Mouse (Mus musculus): Measurements from ENCODE around the gene Klhl30. TPM values are rescaled to one million over a fixed set of nuclear protein-coding genes. Genes with fewer than 3 reads are reported as not detected.

The Klhl30 gene
- polyA plus RNA-seq, 1 experiment from 2014 or later = 1.7 TPM

DNA sequence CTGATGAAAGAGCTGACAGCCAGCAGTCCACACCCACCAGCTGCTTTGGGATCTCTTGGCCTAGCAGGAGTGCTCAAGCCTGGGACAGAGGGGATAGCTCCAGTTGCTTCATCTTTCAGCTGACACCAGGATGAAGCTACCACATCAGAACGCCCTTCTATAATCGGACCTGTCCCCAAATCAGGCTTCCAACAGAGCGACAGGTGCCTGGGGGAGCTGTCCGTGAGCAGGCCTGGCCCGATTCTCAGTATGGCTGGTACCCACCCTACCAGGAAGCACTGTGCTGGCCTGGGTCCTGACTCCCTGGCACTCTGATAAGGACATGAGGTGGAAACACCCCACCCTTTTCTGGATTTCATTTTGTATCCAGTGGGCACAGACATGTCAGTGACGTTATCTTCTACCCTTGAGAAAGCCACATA lies 22.6 kb downstream of the Klhl30 start:
- Histone ChIP-seq H3K4me1 (replicated peaks; ENCODE audit: control insufficient read depth, insufficient read depth, low read length) (no peaks in the 10 kb centered on the region), H3K27ac (ENCODE audit: low read length) (no peak overlapping the region), H3K27me3 (ENCODE audit: control insufficient read depth, insufficient read depth, low read depth, low read length) (no peaks in the 10 kb centered on the region), H3K9ac (ENCODE audit: low read length) (no peak overlapping the region), H3K4me3 (ENCODE audit: low read length) (no peak overlapping the region), H3K36me3 (ENCODE audit: control insufficient read depth, insufficient read depth, low read length) (peaks cover 61% of the 10 kb centered on the region), H3K4me2 (ENCODE audit: low read depth, low read length) (no peak overlapping the region), H3K9me3 (ENCODE audit: control insufficient read depth, low read length) (no peaks in the 10 kb centered on the region)
- no peak for ATAC-seq (ENCODE audit: low read depth)
- 92% methylated on average over 6 of the region's 6 CpGs for WGBS

- peak; percentile 64; the same call in 1 of the 2 replicates for ATAC-seq (ENCODE audit: low read depth)
- Histone ChIP-seq H3K9me3 (ENCODE audit: control insufficient read depth, low read length) (no peaks in the 10 kb centered on the region), H3K4me3 (ENCODE audit: low read length) (no peak overlapping the region), H3K36me3 (ENCODE audit: control insufficient read depth, insufficient read depth, low read length) (peaks cover 73% of the 10 kb centered on the region), H3K4me2 (ENCODE audit: low read depth, low read length) (no peak overlapping the region), H3K9ac (ENCODE audit: low read length) (no peak overlapping the region), H3K27ac (ENCODE audit: low read length) (no peak overlapping the region), H3K27me3 (ENCODE audit: control insufficient read depth, insufficient read depth, low read depth, low read length) (no peaks in the 10 kb centered on the region), H3K4me1 (replicated peaks; ENCODE audit: control insufficient read depth, insufficient read depth, low read length) (no peaks in the 10 kb centered on the region)
- WGBS = 52% methylated on average over 7 of the region's 7 CpGs
Measured at GRCm38 (mm10) chr1:91380453-91381090, 29.8 kb downstream of the Klhl30 start.

DNA sequence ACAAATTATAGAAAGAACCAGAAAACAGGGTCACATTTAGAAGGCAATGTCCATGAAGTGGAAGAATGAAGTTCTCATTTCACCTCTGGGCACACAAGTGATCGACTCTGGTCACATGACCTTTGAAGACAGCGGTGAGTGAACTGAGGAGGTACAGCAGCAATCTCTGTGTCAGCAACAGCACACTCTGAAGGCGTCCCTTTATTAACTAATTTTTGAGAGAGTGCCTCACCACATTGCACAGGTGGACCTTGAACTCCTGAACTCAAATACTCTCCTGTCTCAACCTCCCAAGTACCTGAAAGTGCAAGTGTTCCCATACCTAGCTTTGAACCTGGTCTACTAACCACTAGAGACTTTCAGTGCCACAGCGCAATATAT lies 30.3 kb downstream of the Klhl30 start:
- Histone ChIP-seq H3K36me3 (ENCODE audit: control insufficient read depth, insufficient read depth, low read length) (peaks cover 69% of the 10 kb centered on the region), H3K4me2 (ENCODE audit: low read depth, low read length) (no peak overlapping the region), H3K4me3 (ENCODE audit: low read length) (no peak overlapping the region), H3K9ac (ENCODE audit: low read length) (no peak overlapping the region), H3K27me3 (ENCODE audit: control insufficient read depth, insufficient read depth, low read depth, low read length) (no peaks in the 10 kb centered on the region), H3K4me1 (replicated peaks; ENCODE audit: control insufficient read depth, insufficient read depth, low read length) (no peaks in the 10 kb centered on the region), H3K9me3 (ENCODE audit: control insufficient read depth, low read length) (no peaks in the 10 kb centered on the region), H3K27ac (ENCODE audit: low read length) (no peak overlapping the region)
- 90% methylated on average over 4 of the region's 4 CpGs for WGBS
- no peak for ATAC-seq (ENCODE audit: low read depth)

DNA sequence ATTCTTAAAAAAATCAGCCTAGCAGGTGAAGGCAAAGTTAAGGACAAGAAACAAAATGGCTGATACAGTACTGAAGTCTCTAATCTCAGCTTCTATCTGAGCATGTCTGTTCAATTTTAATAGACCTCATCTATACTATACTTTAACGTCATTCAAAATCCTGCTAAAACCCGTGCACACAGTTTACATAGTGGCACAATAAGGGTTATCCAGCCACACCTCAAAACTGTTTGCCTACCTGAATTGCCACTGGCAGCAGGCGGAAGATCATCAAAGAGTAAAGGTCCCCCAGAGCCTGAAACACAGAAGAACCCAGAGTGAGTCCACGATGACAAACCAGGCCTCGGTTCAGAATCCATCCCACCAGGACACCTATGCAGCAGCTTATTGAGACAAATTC lies 39.6 kb downstream of the Klhl30 start:
- Histone ChIP-seq H3K4me2 (ENCODE audit: low read depth, low read length) (no peak overlapping the region), H3K9me3 (ENCODE audit: control insufficient read depth, low read length) (no peaks in the 10 kb centered on the region), H3K27me3 (ENCODE audit: control insufficient read depth, insufficient read depth, low read depth, low read length) (no peaks in the 10 kb centered on the region), H3K27ac (ENCODE audit: low read length) (no peak overlapping the region), H3K36me3 (ENCODE audit: control insufficient read depth, insufficient read depth, low read length) (peaks cover 37% of the 10 kb centered on the region), H3K4me3 (ENCODE audit: low read length) (no peak overlapping the region), H3K9ac (ENCODE audit: low read length) (no peak overlapping the region), H3K4me1 (replicated peaks; ENCODE audit: control insufficient read depth, insufficient read depth, low read length) (no peaks in the 10 kb centered on the region)
- 74% methylated on average over 5 of the region's 5 CpGs for WGBS
- no peak for ATAC-seq (ENCODE audit: low read depth)

DNA sequence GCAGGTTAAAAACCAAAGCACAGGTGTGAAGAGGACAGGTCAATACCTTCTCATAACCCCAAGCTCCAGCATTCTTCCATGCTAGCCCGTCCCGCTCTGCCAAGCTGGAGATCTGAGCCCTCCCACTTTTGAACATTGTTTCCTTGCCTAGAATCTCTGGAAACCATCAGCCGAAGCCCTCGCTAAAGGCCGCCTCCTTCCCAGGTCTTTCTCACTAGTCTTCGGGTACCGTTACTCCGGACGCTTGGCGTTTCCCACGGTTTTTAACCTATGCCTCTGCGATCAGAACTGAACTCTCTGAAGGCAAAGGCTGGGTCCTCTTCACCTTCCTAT lies 47.1 kb downstream of the Klhl30 start:
- no peak; the same call in 1 of the 2 replicates for ATAC-seq (ENCODE audit: low read depth)
- Histone ChIP-seq H3K4me3 (ENCODE audit: low read length) (peak overlapping the region; percentile 86), H3K27ac (ENCODE audit: low read length) (peak overlapping the region; percentile 63), H3K4me2 (ENCODE audit: low read depth, low read length) (peak overlapping the region; percentile 91), H3K4me1 (replicated peaks; ENCODE audit: control insufficient read depth, insufficient read depth, low read length) (peaks cover 12% of the 10 kb centered on the region), H3K9me3 (ENCODE audit: control insufficient read depth, low read length) (no peaks in the 10 kb centered on the region), H3K36me3 (ENCODE audit: control insufficient read depth, insufficient read depth, low read length) (no peaks in the 10 kb centered on the region), H3K27me3 (ENCODE audit: control insufficient read depth, insufficient read depth, low read depth, low read length) (no peaks in the 10 kb centered on the region), H3K9ac (ENCODE audit: low read length) (peak overlapping the region; percentile 85)
- under 1% methylated on average over 12 of the region's 12 CpGs for WGBS

DNA sequence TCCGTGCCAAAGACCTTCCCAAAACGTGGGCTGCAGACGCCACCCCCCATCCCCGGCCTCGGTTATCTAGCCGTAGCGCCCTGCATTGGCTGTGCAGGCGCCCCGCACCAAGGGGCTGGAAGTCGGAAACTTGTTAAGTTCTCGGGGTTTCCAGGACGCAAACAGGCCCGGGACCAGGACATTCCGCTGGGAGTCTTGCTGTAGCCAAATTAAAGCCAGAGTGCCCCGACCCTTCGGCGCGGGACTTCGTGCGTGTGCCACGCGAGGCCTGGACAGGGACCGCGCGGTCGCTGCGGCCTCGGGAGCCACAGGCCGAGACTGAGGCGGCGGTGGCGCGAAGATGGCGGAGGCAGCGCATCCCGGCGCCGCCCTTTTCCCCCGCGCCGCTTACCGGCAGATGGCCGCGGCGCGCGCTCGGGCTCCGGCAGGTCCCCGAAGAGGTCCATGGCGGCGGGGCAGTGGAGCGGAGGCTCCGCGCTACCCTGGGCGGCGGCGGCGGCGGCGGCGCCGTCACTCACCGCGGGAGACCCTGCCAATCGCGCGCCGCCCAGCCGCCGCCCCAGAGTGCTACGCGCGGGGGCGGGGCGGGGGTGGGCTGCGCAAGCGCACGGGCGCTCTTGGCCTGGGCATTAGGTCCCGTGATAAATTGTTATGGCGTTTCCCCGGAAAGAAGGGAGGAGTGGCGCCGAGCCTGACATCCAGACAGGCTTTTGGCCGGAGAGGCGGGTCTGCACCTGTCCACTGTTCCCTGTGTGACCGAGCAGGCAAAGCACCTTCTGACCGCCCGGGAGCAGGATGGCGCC lies 47.6 kb downstream of the Klhl30 start, which contains the start of gene Ilkap:
Gene Ilkap (minus strand): TSS at position 556 of the 803 bp plus-strand sequence.
- Histone ChIP-seq H3K27me3 (ENCODE audit: control insufficient read depth, insufficient read depth, low read depth, low read length) (no peaks in the 10 kb centered on the region), H3K4me1 (replicated peaks; ENCODE audit: control insufficient read depth, insufficient read depth, low read length) (peaks cover 12% of the 10 kb centered on the region), H3K27ac (ENCODE audit: low read length) (peak within 1 kb of the TSS; percentile 63), H3K9ac (ENCODE audit: low read length) (peak within 1 kb of the TSS; percentile 85), H3K9me3 (ENCODE audit: control insufficient read depth, low read length) (no peaks in the 10 kb centered on the region), H3K4me3 (ENCODE audit: low read length) (peak within 1 kb of the TSS; percentile 86), H3K36me3 (ENCODE audit: control insufficient read depth, insufficient read depth, low read length) (no peaks in the 10 kb centered on the region), H3K4me2 (ENCODE audit: low read depth, low read length) (peak within 1 kb of the TSS; percentile 91)
- peak; percentile 98 for ATAC-seq (ENCODE audit: low read depth)
- under 1% methylated on average over 90 of the region's 91 CpGs for WGBS

DNA sequence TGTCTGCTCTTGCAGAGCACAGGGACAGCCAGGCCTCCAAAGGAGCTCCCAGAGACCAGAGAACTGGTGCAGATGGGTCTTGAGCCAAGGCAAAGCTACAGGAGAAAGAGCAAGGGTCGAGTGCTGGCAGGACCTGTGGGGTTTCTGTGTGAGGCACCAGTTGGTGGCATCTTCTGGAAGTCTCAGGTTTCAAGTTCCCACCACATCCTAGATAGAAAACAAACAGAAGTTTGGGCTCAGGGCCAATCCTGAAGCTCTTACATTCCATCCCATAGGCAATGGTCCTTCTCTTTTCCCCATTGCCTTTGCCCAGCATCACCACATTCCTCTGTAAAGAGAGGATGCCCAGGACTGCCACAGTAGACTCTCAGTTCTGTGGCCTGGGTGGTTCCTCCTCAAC lies 54.2 kb downstream of the Klhl30 start:
- no peak overlapping the region for H3K4me2 ChIP-seq (ENCODE audit: low read depth, low read length)
- no peak overlapping the region for H3K4me3 ChIP-seq (ENCODE audit: low read length)
- H3K27ac ChIP-seq (ENCODE audit: low read length) = no peak overlapping the region
- ATAC-seq (ENCODE audit: low read depth) = peak; percentile 21
- H3K9ac ChIP-seq (ENCODE audit: low read length) = no peak overlapping the region
- no peaks in the 10 kb centered on the region for H3K27me3 ChIP-seq (ENCODE audit: control insufficient read depth, insufficient read depth, low read depth, low read length)
- 3% methylated on average over 1 of the region's 1 CpGs for WGBS
- no peaks in the 10 kb centered on the region for H3K9me3 ChIP-seq (ENCODE audit: control insufficient read depth, low read length)
- no peaks in the 10 kb centered on the region for H3K36me3 ChIP-seq (ENCODE audit: control insufficient read depth, insufficient read depth, low read length)
- H3K4me1 ChIP-seq (replicated peaks; ENCODE audit: control insufficient read depth, insufficient read depth, low read length) = peaks cover 7% of the 10 kb centered on the region; the same call in 1 of the 2 replicates

- Histone ChIP-seq H3K27me3 (ENCODE audit: control insufficient read depth, insufficient read depth, low read depth, low read length) (no peaks in the 10 kb centered on the region), H3K4me3 (ENCODE audit: low read length) (no peak overlapping the region), H3K4me1 (replicated peaks; ENCODE audit: control insufficient read depth, insufficient read depth, low read length) (peaks cover 7% of the 10 kb centered on the region; the same call in 1 of the 2 replicates), H3K4me2 (ENCODE audit: low read depth, low read length) (no peak overlapping the region), H3K27ac (ENCODE audit: low read length) (no peak overlapping the region), H3K9ac (ENCODE audit: low read length) (no peak overlapping the region), H3K9me3 (ENCODE audit: control insufficient read depth, low read length) (no peaks in the 10 kb centered on the region), H3K36me3 (ENCODE audit: control insufficient read depth, insufficient read depth, low read length) (no peaks in the 10 kb centered on the region)
- ATAC-seq (ENCODE audit: low read depth) = peak; percentile 81
- 45% methylated on average over 23 of the region's 23 CpGs for WGBS
Measured at GRCm38 (mm10) chr1:91405406-91406169, 54.8 kb downstream of the Klhl30 start.

DNA sequence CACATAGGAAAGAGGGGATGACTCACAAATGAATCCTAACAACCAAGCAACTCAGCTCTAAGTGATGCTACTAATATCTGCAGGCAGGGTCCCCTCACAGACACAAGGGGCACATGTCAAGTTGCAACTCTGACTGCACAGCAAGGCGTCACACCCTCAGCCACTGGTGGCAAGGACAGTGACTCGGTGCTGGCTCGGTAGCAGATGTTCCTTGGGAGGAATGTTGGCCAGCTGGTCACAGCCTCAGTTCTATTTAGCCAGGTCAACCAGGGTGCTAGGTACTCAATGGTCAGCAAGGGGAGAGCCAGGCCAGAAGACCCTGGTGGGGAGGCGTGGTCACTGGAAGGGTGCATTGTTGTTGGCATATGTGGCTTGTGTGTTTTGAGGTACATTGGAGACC lies 57.0 kb downstream of the Klhl30 start:
- WGBS = 72% methylated on average over 4 of the region's 4 CpGs
- ATAC-seq (ENCODE audit: low read depth) = no peak
- Histone ChIP-seq H3K27me3 (ENCODE audit: control insufficient read depth, insufficient read depth, low read depth, low read length) (no peaks in the 10 kb centered on the region), H3K4me2 (ENCODE audit: low read depth, low read length) (no peak overlapping the region), H3K36me3 (ENCODE audit: control insufficient read depth, insufficient read depth, low read length) (no peaks in the 10 kb centered on the region), H3K9me3 (ENCODE audit: control insufficient read depth, low read length) (no peaks in the 10 kb centered on the region), H3K4me1 (replicated peaks; ENCODE audit: control insufficient read depth, insufficient read depth, low read length) (peaks cover 19% of the 10 kb centered on the region), H3K27ac (ENCODE audit: low read length) (no peak overlapping the region), H3K4me3 (ENCODE audit: low read length) (no peak overlapping the region), H3K9ac (ENCODE audit: low read length) (no peak overlapping the region)

All from lung, embryonic 16.5 days (tissue).